Mouse (Mus musculus): Measurements from ENCODE around the gene Spi1. TPM values are rescaled to one million over a fixed set of nuclear protein-coding genes. Genes with fewer than 3 reads are reported as not detected.
"Not testable (repeated sequence)": the region's sequence is repeated elsewhere in the genome, so short reads cannot be mapped to it uniquely, and the experiment has no call there.

Gene Spi1
- polyA plus RNA-seq, 1 experiment from 2014 or later, result 4.5 TPM

DNA sequence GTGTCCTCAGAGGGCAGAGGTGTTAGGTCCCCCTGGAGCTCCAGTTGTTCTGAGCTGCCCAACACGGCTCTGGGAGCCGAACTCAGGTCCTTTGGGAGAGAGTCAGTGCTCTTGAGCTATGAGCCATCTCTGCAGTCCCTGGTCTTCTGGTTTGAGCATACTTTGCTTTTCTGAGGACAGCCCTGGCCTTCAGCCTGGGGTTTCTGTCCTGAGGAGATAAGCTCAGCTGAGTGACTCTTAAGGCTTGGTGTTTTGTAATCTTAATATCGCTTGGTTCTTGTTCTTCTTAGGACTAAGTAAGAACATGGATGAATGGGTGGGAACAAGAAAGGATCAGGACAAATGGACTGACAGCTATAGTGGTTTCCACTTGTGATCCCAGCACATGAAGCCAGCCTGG lies 26.0 kb downstream of the Spi1 start:
- H3K27ac ChIP-seq (ENCODE audit: low read depth, low read length), result no peak overlapping the region
- no peaks in the 10 kb centered on the region for H3K4me1 ChIP-seq (ENCODE audit: control insufficient read depth, insufficient read depth, low read length)
- H3K4me2 ChIP-seq, result no peak overlapping the region
- 83% methylated on average over 3 of the region's 3 CpGs for WGBS
- no peaks in the 10 kb centered on the region for H3K9me3 ChIP-seq (ENCODE audit: control insufficient read depth, low read length)
- H3K36me3 ChIP-seq (ENCODE audit: control insufficient read depth, insufficient read depth, low read length), result no peaks in the 10 kb centered on the region
- no peak for ATAC-seq (ENCODE audit: low FRiP score)
- no peaks in the 10 kb centered on the region for H3K27me3 ChIP-seq (ENCODE audit: control insufficient read depth, insufficient read depth, low read length)
- no peak overlapping the region for H3K4me3 ChIP-seq (ENCODE audit: low read depth, low read length)
- no peak for DNase-seq (ENCODE audit: low spot score, missing footprints)
- no peak overlapping the region for H3K9ac ChIP-seq (ENCODE audit: low read length)

- ATAC-seq (ENCODE audit: low FRiP score), result no peak
- DNase-seq (ENCODE audit: low spot score, missing footprints), result no peak
- H3K27me3 ChIP-seq (ENCODE audit: control insufficient read depth, insufficient read depth, low read length), result no peaks in the 10 kb centered on the region
- no peaks in the 10 kb centered on the region for H3K9me3 ChIP-seq (ENCODE audit: control insufficient read depth, low read length)
- no peaks in the 10 kb centered on the region for H3K4me1 ChIP-seq (ENCODE audit: control insufficient read depth, insufficient read depth, low read length)
- no peaks in the 10 kb centered on the region for H3K36me3 ChIP-seq (ENCODE audit: control insufficient read depth, insufficient read depth, low read length)
- H3K4me2 ChIP-seq, result no peak overlapping the region
- no peak overlapping the region for H3K4me3 ChIP-seq (ENCODE audit: low read depth, low read length)
- no peak overlapping the region for H3K27ac ChIP-seq (ENCODE audit: low read depth, low read length)
- 83% methylated on average over 5 of the region's 5 CpGs for whole genome bisulfite sequencing
- no peak overlapping the region for H3K9ac ChIP-seq (ENCODE audit: low read length)
Measured at GRCm38 (mm10) chr2:91109241-91109640, 27.1 kb downstream of the Spi1 start.

GRCm38 (mm10) chr2:91109807-91110385 lies 27.7 kb downstream of the Spi1 start:
- DNase-seq (ENCODE audit: low spot score, missing footprints), result no peak
- Histone ChIP-seq H3K4me3 (ENCODE audit: low read depth, low read length) (no peak overlapping the region), H3K27me3 (ENCODE audit: control insufficient read depth, insufficient read depth, low read length) (no peaks in the 10 kb centered on the region), H3K36me3 (ENCODE audit: control insufficient read depth, insufficient read depth, low read length) (no peaks in the 10 kb centered on the region), H3K27ac (ENCODE audit: low read depth, low read length) (no peak overlapping the region), H3K9ac (ENCODE audit: low read length) (no peak overlapping the region), H3K4me1 (ENCODE audit: control insufficient read depth, insufficient read depth, low read length) (no peaks in the 10 kb centered on the region), H3K9me3 (ENCODE audit: control insufficient read depth, low read length) (no peaks in the 10 kb centered on the region), H3K4me2 (no peak overlapping the region)
- WGBS, result 89% methylated on average over 5 of the region's 5 CpGs
- no peak for ATAC-seq (ENCODE audit: low FRiP score)

GRCm38 (mm10) chr2:91110429-91110828 lies 28.2 kb downstream of the Spi1 start:
- no peak for ATAC-seq (ENCODE audit: low FRiP score)
- Histone ChIP-seq H3K36me3 (ENCODE audit: control insufficient read depth, insufficient read depth, low read length) (no peaks in the 10 kb centered on the region), H3K27me3 (ENCODE audit: control insufficient read depth, insufficient read depth, low read length) (no peaks in the 10 kb centered on the region), H3K4me1 (ENCODE audit: control insufficient read depth, insufficient read depth, low read length) (no peaks in the 10 kb centered on the region), H3K9ac (ENCODE audit: low read length) (no peak overlapping the region), H3K4me2 (no peak overlapping the region), H3K9me3 (ENCODE audit: control insufficient read depth, low read length) (no peaks in the 10 kb centered on the region), H3K4me3 (ENCODE audit: low read depth, low read length) (no peak overlapping the region), H3K27ac (ENCODE audit: low read depth, low read length) (no peak overlapping the region)
- 78% methylated on average over 6 of the region's 6 CpGs for WGBS
- no peak for DNase-seq (ENCODE audit: low spot score, missing footprints)

- not testable (repeated sequence) for H3K27me3 ChIP-seq (ENCODE audit: control insufficient read depth, insufficient read depth, low read length); H3K36me3 ChIP-seq (ENCODE audit: control insufficient read depth, insufficient read depth, low read length); H3K4me1 ChIP-seq (ENCODE audit: control insufficient read depth, insufficient read depth, low read length); DNase-seq (ENCODE audit: low spot score, missing footprints); H3K4me3 ChIP-seq (ENCODE audit: low read depth, low read length); H3K27ac ChIP-seq (ENCODE audit: low read depth, low read length); H3K9ac ChIP-seq (ENCODE audit: low read length); ATAC-seq (ENCODE audit: low FRiP score); H3K9me3 ChIP-seq (ENCODE audit: control insufficient read depth, low read length); H3K4me2 ChIP-seq
- WGBS, result 88% methylated on average over 3 of the region's 3 CpGs
Measured at GRCm38 (mm10) chr2:91111832-91112231, 29.6 kb downstream of the Spi1 start.

DNA sequence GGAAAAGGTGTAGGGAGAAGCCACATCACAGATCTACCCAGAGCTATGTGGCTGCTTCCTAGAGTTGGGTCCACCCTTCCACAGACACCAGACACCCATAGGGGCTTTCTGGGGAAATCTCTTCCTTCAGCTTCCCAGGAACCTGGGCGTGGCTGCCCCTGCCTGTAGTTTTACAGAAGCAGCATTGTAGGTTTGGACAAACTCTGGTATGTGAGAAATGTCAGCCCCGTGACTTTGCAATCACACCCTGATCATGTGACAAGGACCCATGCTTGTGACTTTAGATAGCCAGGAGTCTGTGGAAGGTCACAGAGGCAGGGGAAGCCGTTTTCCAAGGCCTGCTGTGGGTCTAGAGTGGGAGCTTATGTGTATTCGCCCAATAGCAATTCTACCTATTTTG lies 30.3 kb downstream of the Spi1 start:
- no peak for ATAC-seq (ENCODE audit: low FRiP score)
- Histone ChIP-seq H3K36me3 (ENCODE audit: control insufficient read depth, insufficient read depth, low read length) (no peaks in the 10 kb centered on the region), H3K9ac (ENCODE audit: low read length) (no peak overlapping the region), H3K4me1 (ENCODE audit: control insufficient read depth, insufficient read depth, low read length) (no peaks in the 10 kb centered on the region), H3K27ac (ENCODE audit: low read depth, low read length) (no peak overlapping the region), H3K9me3 (ENCODE audit: control insufficient read depth, low read length) (no peaks in the 10 kb centered on the region), H3K4me3 (ENCODE audit: low read depth, low read length) (no peak overlapping the region), H3K4me2 (no peak overlapping the region), H3K27me3 (ENCODE audit: control insufficient read depth, insufficient read depth, low read length) (no peaks in the 10 kb centered on the region)
- DNase-seq (ENCODE audit: low spot score, missing footprints), result no peak
- WGBS, result 53% methylated on average over 4 of the region's 4 CpGs

DNA sequence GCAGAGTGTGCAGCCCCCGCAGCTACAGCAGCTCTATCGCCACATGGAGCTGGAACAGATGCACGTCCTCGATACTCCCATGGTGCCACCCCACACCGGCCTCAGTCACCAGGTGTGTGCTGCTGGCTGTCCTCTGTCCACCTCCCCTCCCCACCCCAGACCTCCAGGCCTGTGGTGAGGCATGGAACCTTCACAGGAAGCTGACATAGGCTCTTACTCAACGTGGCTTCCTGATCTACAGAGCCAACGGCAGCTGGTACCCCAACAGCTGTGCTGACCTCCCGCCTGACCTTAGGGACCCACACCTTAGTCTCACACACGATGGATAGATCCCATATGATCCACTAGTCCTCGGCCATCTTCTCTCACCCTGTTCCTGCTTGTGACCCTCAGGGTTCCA lies 31.1 kb downstream of the Spi1 start:
- no peaks in the 10 kb centered on the region for H3K36me3 ChIP-seq (ENCODE audit: control insufficient read depth, insufficient read depth, low read length)
- no peak overlapping the region for H3K4me2 ChIP-seq
- no peaks in the 10 kb centered on the region for H3K9me3 ChIP-seq (ENCODE audit: control insufficient read depth, low read length)
- H3K4me3 ChIP-seq (ENCODE audit: low read depth, low read length), result no peak overlapping the region
- H3K9ac ChIP-seq (ENCODE audit: low read length), result no peak overlapping the region
- WGBS, result 84% methylated on average over 10 of the region's 10 CpGs
- DNase-seq (ENCODE audit: low spot score, missing footprints), result no peak
- no peak overlapping the region for H3K27ac ChIP-seq (ENCODE audit: low read depth, low read length)
- no peak for ATAC-seq (ENCODE audit: low FRiP score)
- no peaks in the 10 kb centered on the region for H3K4me1 ChIP-seq (ENCODE audit: control insufficient read depth, insufficient read depth, low read length)
- no peaks in the 10 kb centered on the region for H3K27me3 ChIP-seq (ENCODE audit: control insufficient read depth, insufficient read depth, low read length)

DNA sequence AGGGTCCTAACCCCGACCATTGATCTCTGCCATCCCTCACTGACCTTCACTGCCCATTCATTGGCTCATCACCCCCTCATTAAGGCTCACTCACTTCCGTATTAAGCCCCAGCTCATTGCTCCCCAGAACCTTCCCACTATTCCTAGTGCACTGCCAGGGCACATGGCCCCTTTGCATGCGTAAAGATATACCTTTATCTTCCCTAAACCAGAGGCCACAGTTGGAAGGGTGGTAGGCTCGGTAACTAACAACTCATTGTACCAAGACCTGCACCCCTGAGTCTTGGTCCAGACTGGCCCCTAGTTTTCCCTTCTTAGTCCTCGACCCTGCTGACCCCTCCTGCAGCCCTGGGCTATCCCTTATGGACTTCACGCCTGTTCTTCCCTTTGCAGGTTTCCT lies 31.7 kb downstream of the Spi1 start:
- Histone ChIP-seq H3K9ac (ENCODE audit: low read length) (no peak overlapping the region), H3K4me2 (no peak overlapping the region), H3K4me3 (ENCODE audit: low read depth, low read length) (no peak overlapping the region), H3K27me3 (ENCODE audit: control insufficient read depth, insufficient read depth, low read length) (no peaks in the 10 kb centered on the region), H3K27ac (ENCODE audit: low read depth, low read length) (no peak overlapping the region), H3K9me3 (ENCODE audit: control insufficient read depth, low read length) (no peaks in the 10 kb centered on the region), H3K4me1 (ENCODE audit: control insufficient read depth, insufficient read depth, low read length) (no peaks in the 10 kb centered on the region), H3K36me3 (ENCODE audit: control insufficient read depth, insufficient read depth, low read length) (no peaks in the 10 kb centered on the region)
- no peak for ATAC-seq (ENCODE audit: low FRiP score)
- 73% methylated on average over 6 of the region's 6 CpGs for WGBS
- no peak for DNase-seq (ENCODE audit: low spot score, missing footprints)

DNA sequence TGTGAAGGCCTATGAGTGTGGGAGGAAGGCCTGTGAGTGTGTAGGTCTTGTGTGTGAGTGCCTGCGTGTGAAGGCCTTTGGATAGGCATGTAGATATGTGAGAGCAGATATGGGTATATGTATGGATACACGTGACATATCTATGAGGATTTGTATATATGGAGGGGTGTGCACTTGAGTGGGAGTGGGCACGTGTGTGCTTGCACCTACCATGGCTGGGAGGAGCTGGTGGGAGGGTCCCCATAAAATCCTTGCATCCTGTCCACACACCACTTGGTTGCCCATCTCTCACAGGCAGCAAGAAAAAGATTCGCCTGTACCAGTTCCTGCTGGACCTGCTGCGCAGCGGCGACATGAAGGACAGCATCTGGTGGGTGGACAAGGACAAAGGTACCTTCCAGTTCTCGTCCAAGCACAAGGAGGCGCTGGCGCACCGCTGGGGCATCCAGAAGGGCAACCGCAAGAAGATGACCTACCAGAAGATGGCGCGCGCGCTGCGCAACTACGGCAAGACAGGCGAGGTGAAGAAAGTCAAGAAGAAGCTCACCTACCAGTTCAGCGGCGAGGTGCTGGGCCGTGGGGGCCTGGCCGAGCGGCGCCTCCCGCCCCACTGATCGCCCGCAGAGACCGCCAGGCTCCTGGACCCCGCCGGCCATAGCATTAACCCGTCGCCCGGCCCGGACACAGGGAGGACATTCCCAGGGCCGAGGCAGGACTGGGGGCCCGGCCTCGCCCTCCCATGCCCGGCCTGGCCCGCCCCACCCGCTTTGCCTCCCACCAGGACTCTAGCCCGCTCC lies 32.8 kb downstream of the Spi1 start:
- Histone ChIP-seq H3K9me3 (ENCODE audit: control insufficient read depth, low read length) (no peaks in the 10 kb centered on the region), H3K27me3 (ENCODE audit: control insufficient read depth, insufficient read depth, low read length) (no peaks in the 10 kb centered on the region), H3K27ac (ENCODE audit: low read depth, low read length) (no peak overlapping the region), H3K4me3 (ENCODE audit: low read depth, low read length) (peak overlapping the region; percentile 31), H3K4me1 (ENCODE audit: control insufficient read depth, insufficient read depth, low read length) (no peaks in the 10 kb centered on the region), H3K4me2 (peak overlapping the region; percentile 70), H3K9ac (ENCODE audit: low read length) (peak overlapping the region; percentile 47), H3K36me3 (ENCODE audit: control insufficient read depth, insufficient read depth, low read length) (no peaks in the 10 kb centered on the region)
- 5% methylated on average over 42 of the region's 42 CpGs for WGBS
- DNase-seq (ENCODE audit: low spot score, missing footprints) (peak; percentile 99), ATAC-seq (ENCODE audit: low FRiP score) (peak; percentile 88)
